Mouse (Mus musculus) limb, embryonic 12.5 days (tissue): ENCODE measurements at regions not wholly inside any gene's neighbourhood (a gene's known extent, or its start where the extent isn't known, plus 50 kb on each side); places are given as distances from the start of the nearest gene placed in this dataset.

Source experiments
- ATAC-seq: fragments of 200-750 bp; cut with Nextera tagmentation; 2 replicates; pipeline ENCODE4 v1.8.0; 2017; ENCODE audit warnings: low read depth, moderate TSS enrichment; ENCODE audit not compliant: insufficient number of reproducible peaks, insufficient read depth, low FRiP score, low TSS enrichment
- H3K27ac ChIP-seq: fragments of 300-500 bp; sonication (generic); 2 replicates; pipeline ENCODE4 v1.5.1; 2016; ENCODE audit warnings: mild to moderate bottlenecking, moderate library complexity
- H3K27me3 ChIP-seq: fragments of 300-500 bp; sonication (generic); 2 replicates; pipeline ENCODE4 v1.6.1; 2016; ENCODE audit warnings: mild to moderate bottlenecking, moderate library complexity
- H3K36me3 ChIP-seq: fragments of 300-500 bp; sonication (generic); 2 replicates; pipeline ENCODE4 v1.6.1; 2016; ENCODE audit warnings: mild to moderate bottlenecking, moderate library complexity
- H3K4me1 ChIP-seq: fragments of 300-500 bp; sonication (generic); replicated peaks from 2 replicates; pipeline ENCODE4 v1.6.1; 2016
- H3K4me2 ChIP-seq: fragments of 300-500 bp; sonication (generic); 2 replicates; pipeline ENCODE4 v1.6.1; 2016; ENCODE audit warnings: mild to moderate bottlenecking, moderate library complexity
- H3K4me3 ChIP-seq: fragments of 300-500 bp; sonication (generic); replicated peaks from 2 replicates; pipeline ENCODE4 v1.5.1; 2016; ENCODE audit warnings: mild to moderate bottlenecking
- H3K9ac ChIP-seq: fragments of 300-500 bp; sonication (generic); replicated peaks from 2 replicates; pipeline ENCODE4 v1.6.1; 2016; ENCODE audit warnings: mild to moderate bottlenecking, moderate library complexity
- H3K9me3 ChIP-seq: fragments of 300-500 bp; sonication (generic); 2 replicates; pipeline ENCODE4 v1.6.1; 2016; ENCODE audit warnings: mild to moderate bottlenecking, moderate library complexity
- WGBS: fragments of 180-500 bp; shearing (Covaris S2); methylation state at CpG from one replicate; pipeline ENCODE4 v1.1.7; 2016; 5-methylcytosine and 5-hydroxymethylcytosine counted together

DNA sequence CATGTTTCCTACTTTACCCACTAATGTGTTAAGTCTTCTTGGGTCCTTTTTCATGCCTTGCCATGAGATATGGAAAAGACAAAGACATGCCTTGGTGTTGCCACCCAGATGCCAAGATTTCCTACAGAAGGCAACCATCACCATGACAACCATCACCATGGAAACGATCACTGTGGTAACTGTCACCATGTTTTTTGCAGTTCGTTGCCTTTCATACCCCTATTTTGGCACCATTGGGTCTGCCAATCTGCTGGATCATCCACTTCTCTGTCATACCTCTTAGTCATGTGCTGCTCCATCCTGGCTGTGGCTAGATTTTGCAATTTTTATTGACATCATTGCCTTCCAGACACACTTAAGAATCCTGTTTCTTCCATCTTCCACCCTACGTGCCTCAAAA, 733.7 kb upstream of the Castor2 start:
- Histone ChIP-seq H3K4me1 (no peaks in the 10 kb centered on the region), H3K9me3 (no peaks in the 10 kb centered on the region), H3K4me3 (no peak overlapping the region), H3K36me3 (no peaks in the 10 kb centered on the region), H3K4me2 (no peak overlapping the region), H3K9ac (no peak overlapping the region), H3K27me3 (no peaks in the 10 kb centered on the region), H3K27ac (no peak overlapping the region)
- no peak for ATAC-seq
- 85% methylated on average over 3 of the region's 3 CpGs for WGBS

DNA sequence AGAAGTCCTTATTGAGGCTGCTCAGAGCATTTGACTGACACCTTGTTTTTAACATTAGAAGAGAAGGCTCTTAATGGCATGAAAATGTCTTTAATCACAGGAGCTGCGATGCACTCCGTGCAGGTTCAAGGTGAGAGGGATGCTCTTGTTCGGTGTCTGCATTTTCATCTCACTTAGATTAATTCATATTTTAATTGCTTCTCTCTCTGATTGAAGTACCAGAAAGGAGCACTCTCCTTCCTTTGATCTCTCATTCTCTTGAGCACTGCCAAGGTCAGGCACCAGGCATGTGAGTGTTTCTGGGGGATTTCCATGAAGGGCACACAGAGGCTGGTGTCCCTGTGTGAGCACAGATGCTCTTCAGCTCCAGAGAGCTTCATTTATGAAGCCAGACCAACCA, 752.0 kb upstream of the Castor2 start:
- WGBS = 81% methylated on average over 3 of the region's 3 CpGs
- H3K4me1 ChIP-seq = no peaks in the 10 kb centered on the region
- no peak overlapping the region for H3K4me3 ChIP-seq
- H3K27me3 ChIP-seq = no peaks in the 10 kb centered on the region
- H3K27ac ChIP-seq = no peak overlapping the region
- H3K4me2 ChIP-seq = no peak overlapping the region
- no peak overlapping the region for H3K9ac ChIP-seq
- no peaks in the 10 kb centered on the region for H3K36me3 ChIP-seq
- no peaks in the 10 kb centered on the region for H3K9me3 ChIP-seq
- no peak for ATAC-seq

DNA sequence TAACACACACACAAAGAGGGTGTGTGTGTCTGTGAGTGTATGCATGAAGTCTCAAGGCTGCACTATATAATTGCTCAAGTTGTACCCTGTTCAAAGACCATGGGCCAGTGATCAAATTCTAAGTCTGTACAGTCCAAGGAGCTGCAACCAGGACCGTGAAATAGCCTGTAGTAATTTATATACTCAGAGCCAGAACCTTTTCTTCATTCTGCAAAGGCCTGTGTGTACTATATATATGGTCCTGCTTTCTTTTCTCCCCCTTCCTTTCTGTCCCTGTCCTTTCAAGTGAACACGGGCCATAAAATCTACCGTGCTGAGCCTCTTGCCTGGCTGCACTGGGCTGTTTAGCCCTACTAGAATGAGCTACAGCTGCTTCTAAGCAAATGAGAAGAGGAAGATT, 757.5 kb upstream of the Castor2 start:
- Histone ChIP-seq H3K4me1 (no peaks in the 10 kb centered on the region), H3K4me3 (no peak overlapping the region), H3K4me2 (no peak overlapping the region), H3K9me3 (no peaks in the 10 kb centered on the region), H3K27ac (no peak overlapping the region), H3K36me3 (no peaks in the 10 kb centered on the region), H3K9ac (no peak overlapping the region), H3K27me3 (no peaks in the 10 kb centered on the region)
- WGBS = 27% methylated on average over 3 of the region's 3 CpGs
- ATAC-seq = no peak

DNA sequence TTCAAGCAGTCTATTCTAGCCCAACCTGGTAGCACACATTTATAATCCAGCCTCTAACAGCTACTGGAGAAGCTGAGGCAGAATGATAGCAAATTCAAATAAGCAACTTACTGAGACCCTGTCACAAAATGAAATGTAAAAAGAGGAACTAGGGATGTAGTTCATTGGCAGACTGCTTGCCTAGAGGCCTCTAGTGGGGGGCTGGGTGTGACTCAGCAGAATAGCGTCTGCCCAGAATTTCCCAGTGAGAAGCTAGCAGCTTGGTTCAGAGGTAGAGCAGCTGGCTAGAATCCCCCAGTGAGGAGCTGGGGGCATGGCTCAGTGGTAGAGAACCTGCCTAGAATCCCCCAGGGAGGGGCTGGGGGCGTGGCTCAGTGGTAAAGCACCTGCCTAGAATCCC, 777.5 kb upstream of the Auts2 start:
- no peaks in the 10 kb centered on the region for H3K9me3 ChIP-seq
- H3K4me1 ChIP-seq = no peaks in the 10 kb centered on the region
- no peak overlapping the region for H3K4me3 ChIP-seq
- no peaks in the 10 kb centered on the region for H3K36me3 ChIP-seq
- H3K27me3 ChIP-seq = no peaks in the 10 kb centered on the region
- no peak for ATAC-seq
- WGBS = 69% methylated on average over 2 of the region's 2 CpGs
- H3K27ac ChIP-seq = no peak overlapping the region
- no peak overlapping the region for H3K9ac ChIP-seq
- no peak overlapping the region for H3K4me2 ChIP-seq

DNA sequence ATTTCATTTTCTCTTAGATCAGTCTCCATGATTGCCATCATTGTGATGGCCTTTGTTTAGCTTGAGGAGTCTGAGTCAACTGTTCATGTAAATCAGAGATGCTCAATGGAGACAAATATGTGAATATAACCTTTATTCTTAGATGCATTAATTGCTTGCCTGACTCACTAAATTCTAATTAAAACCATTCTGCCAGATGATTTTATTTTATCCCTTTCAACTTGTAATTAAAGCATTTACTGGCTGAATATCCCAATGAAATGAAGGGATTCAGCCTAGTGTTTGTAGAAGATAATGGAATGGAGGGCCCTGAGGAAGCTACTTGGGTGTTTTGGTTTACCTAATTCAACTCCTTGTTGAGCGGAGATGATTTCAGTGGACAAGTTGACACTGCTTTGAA, 777.1 kb upstream of the Auts2 start:
- no peak overlapping the region for H3K4me3 ChIP-seq
- H3K36me3 ChIP-seq = no peaks in the 10 kb centered on the region
- no peaks in the 10 kb centered on the region for H3K27me3 ChIP-seq
- H3K27ac ChIP-seq = no peak overlapping the region
- no peak overlapping the region for H3K4me2 ChIP-seq
- no peaks in the 10 kb centered on the region for H3K4me1 ChIP-seq
- H3K9ac ChIP-seq = no peak overlapping the region
- 90% methylated on average over 1 of the region's 1 CpGs for WGBS
- ATAC-seq = no peak
- H3K9me3 ChIP-seq = no peaks in the 10 kb centered on the region

DNA sequence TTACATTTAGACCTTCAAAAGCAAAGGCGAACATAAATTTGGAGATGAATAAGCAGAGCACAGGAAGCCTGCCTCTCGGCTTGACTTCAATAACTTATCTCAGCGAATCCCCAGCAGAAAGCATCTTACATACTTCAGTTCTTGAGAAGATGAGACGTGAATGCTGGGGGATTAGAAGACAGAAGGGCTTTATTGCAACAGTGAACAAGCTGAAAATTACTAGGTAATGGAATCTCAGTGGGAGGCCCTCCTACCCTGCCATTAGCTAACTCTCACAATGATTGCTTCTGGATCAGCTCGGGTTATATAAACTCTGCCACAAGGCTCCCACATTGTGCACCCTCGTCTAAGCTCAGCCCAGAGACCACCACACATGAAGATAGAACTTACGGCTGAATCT, 770.9 kb upstream of the Auts2 start:
- ATAC-seq = no peak
- no peaks in the 10 kb centered on the region for H3K36me3 ChIP-seq
- H3K27ac ChIP-seq = no peak overlapping the region
- 57% methylated on average over 7 of the region's 7 CpGs for WGBS
- H3K4me2 ChIP-seq = no peak overlapping the region
- H3K4me1 ChIP-seq = peaks cover 16% of the 10 kb centered on the region
- H3K4me3 ChIP-seq = no peak overlapping the region
- no peaks in the 10 kb centered on the region for H3K9me3 ChIP-seq
- no peak overlapping the region for H3K9ac ChIP-seq
- H3K27me3 ChIP-seq = no peaks in the 10 kb centered on the region

DNA sequence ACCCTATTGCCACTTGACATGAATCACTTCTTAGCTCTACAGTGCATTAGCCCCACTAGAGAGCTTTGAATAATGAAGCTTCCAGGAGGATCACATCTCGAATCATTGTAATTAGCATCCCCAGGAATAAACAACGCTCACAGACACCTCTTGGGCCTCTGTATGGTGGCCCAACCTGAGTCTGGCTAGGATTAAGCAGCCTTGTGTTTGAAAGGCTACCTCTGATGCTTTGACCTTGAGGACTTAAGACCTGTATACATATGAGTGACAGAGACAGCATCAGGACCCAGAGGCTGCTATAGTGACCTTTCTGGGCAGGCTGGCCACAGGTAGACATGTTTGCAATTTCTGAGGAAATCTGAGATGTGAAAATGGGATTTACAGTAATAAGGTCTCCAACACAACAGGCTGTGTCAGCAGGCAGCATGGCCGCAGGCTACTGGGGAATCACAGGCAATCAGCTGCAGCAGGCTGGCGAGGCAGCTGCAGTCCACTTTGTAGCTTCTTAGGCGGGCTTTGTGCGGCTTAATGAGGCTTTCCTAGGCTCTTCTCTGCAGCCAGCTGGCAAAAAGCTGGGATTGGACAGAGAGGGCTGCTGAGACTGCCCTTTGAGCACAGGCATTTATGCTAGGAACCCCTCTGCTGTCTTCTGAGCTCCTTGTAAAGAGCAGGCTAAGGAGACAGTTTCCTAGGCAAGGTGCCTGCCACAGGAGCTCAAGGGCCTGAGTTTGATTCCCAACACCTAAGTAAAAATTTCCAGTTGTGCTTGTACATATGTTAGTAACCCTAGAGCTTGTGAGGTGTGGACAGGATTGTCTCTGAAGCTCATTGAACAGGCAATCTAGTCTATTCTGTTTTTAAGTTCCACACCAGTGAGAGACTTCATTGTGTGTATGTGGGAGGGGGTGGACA, 768.1 kb upstream of the Auts2 start:
- no peak for ATAC-seq
- WGBS = 36% methylated on average over 6 of the region's 6 CpGs
- no peak overlapping the region for H3K9ac ChIP-seq

DNA sequence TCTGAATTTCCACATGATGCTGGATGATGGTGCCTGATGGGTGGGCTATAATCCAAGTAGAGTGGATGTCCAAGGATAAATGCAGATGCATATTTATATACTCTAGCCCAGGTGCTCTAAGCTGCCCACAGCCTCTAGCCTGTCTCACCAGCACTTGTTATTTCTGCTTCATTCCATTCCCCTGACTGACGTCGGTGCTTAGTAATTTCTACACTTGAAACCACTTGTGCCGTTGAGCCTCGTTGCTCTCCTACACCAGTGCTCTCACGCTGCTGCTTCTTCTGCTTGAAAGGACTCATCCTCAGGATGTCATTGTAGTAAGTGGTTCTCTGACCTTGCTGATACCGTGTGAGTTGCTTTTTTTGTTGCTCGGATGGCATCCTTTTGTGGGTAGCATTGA, 724.7 kb upstream of the Auts2 start:
- 90% methylated on average over 7 of the region's 7 CpGs for WGBS
- no peaks in the 10 kb centered on the region for H3K36me3 ChIP-seq
- H3K4me3 ChIP-seq = no peak overlapping the region
- H3K4me2 ChIP-seq = no peak overlapping the region
- H3K27me3 ChIP-seq = no peaks in the 10 kb centered on the region
- no peak overlapping the region for H3K27ac ChIP-seq
- ATAC-seq = no peak
- no peak overlapping the region for H3K9ac ChIP-seq
- no peaks in the 10 kb centered on the region for H3K4me1 ChIP-seq
- no peaks in the 10 kb centered on the region for H3K9me3 ChIP-seq

More for the DNA sequence above, 768.1 kb upstream of the Auts2 start:
- Histone ChIP-seq H3K27me3 (no peaks in the 10 kb centered on the region), H3K4me2 (no peak overlapping the region), H3K9me3 (no peaks in the 10 kb centered on the region), H3K27ac (no peak overlapping the region; the same call in 1 of the 2 replicates), H3K4me1 (peaks cover 16% of the 10 kb centered on the region), H3K36me3 (no peaks in the 10 kb centered on the region), H3K4me3 (no peak overlapping the region)

DNA sequence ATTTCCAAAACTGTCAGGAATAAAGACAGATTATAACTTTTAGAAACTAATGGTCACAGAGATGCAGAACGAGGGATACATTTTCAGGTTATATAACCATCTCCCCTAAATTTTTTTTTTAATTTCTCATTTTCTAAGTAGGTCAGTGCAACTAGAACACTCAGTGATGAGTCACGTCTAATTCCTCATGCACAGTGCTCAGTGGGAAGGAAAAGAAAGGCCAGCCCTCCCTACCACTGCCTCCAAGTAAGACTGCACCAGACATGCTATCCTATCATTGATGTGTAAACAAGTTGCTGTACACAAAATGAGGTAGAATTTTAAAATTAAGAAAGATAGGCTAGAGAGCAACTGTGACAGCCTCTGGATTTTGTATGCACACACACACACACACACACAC, 724.2 kb upstream of the Auts2 start:
- Histone ChIP-seq H3K4me1 (no peaks in the 10 kb centered on the region), H3K9me3 (no peaks in the 10 kb centered on the region), H3K9ac (no peak overlapping the region), H3K4me2 (no peak overlapping the region), H3K4me3 (no peak overlapping the region), H3K36me3 (no peaks in the 10 kb centered on the region), H3K27me3 (no peaks in the 10 kb centered on the region), H3K27ac (no peak overlapping the region)
- ATAC-seq = no peak
- WGBS = 80% methylated on average over 2 of the region's 2 CpGs

DNA sequence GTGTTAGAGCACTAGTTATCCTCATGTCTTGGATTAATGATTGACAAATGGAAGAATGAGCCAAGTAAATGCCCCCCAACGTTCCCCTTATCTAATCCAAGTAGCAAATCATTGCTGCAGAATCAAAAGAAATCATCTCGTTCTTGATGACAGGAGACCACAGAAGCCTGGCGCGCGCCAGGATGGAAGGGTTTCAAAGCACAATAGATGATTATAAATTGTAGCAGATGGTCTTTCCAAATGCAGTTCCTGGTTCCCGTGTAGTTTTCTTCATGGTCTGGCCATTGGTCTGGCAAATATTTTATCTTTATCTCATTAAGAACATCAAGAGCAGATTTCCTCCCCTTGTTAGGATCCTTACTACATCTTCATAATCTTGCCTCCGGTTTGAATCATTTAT, 721.8 kb upstream of the Auts2 start:
- H3K4me2 ChIP-seq = no peak overlapping the region
- H3K9me3 ChIP-seq = no peaks in the 10 kb centered on the region
- H3K36me3 ChIP-seq = no peaks in the 10 kb centered on the region
- 84% methylated on average over 7 of the region's 7 CpGs for WGBS
- H3K4me3 ChIP-seq = no peak overlapping the region
- no peaks in the 10 kb centered on the region for H3K27me3 ChIP-seq
- no peak overlapping the region for H3K9ac ChIP-seq
- no peaks in the 10 kb centered on the region for H3K4me1 ChIP-seq
- no peak for ATAC-seq
- H3K27ac ChIP-seq = no peak overlapping the region

DNA sequence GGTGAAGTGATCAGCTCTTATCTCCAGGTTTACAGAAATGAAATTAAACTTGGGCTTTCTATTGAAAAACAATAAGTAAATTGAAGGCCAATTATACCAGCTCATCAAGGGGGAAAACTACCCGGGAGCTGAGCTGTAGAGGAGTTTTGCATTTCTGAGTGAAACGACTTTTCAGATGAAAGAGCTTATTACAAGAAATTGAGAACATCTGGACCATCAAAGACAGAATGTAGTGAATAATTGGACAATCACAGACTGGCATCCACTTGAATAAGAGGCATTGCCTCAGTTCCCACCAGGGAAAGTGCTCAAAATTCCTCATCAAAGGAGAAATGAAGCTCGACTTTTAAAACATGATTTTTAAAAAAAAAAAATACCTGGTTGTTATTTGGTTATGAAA, 675.7 kb upstream of the Auts2 start:
- Histone ChIP-seq H3K4me1 (no peaks in the 10 kb centered on the region), H3K4me2 (no peak overlapping the region), H3K9me3 (no peaks in the 10 kb centered on the region), H3K27ac (no peak overlapping the region), H3K27me3 (no peaks in the 10 kb centered on the region), H3K9ac (no peak overlapping the region), H3K36me3 (no peaks in the 10 kb centered on the region), H3K4me3 (no peak overlapping the region)
- 16% methylated on average over 3 of the region's 3 CpGs for WGBS
- ATAC-seq = no peak

DNA sequence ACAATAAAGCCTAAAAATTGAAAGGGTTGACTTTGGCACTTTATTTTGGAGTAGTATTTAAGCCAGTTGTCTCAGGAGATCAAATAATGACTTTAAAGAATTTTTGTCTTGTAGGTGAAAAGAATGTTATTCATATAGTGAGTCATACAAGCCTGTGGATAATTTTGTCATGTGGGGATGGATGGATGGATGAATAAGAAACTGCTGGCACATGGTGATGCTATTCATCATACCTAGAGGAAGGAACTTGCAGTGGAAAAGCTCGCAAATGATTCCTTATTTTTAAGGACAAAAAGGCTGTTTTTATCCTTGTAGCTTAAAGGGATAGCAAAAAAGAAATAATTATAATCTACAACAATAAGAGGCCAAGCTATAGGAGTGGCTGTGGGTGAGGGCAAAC, 655.4 kb upstream of the Auts2 start:
- H3K36me3 ChIP-seq = no peaks in the 10 kb centered on the region
- H3K4me2 ChIP-seq = no peak overlapping the region
- H3K4me3 ChIP-seq = no peak overlapping the region
- no peaks in the 10 kb centered on the region for H3K9me3 ChIP-seq
- no peak overlapping the region for H3K9ac ChIP-seq
- H3K4me1 ChIP-seq = no peaks in the 10 kb centered on the region
- no peak overlapping the region for H3K27ac ChIP-seq
- peaks cover 2% of the 10 kb centered on the region; the same call in 1 of the 2 replicates for H3K27me3 ChIP-seq
- 81% methylated on average over 1 of the region's 1 CpGs for WGBS
- no peak for ATAC-seq
